Mouse (Mus musculus): Measurements from ENCODE around the gene Zfhx3.

DNA sequence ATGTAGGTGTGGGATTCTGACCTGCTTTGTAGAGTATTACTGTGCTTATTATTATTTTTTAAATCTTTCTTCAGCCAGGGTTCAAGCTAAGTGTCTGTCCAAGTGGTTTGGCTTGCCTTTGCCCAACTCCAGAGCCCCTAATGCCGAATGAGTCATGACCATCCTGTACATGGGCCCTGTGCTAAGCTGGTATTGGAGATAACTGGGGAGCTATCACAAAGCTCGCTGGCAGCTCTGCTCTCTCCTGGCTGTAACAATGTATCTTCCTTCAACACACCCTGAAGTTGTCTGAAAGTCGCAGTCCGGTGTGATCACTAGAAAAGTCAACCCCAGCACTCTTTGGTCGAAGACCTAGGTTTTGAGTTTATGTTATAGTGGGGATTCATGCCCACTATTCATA, 1049.0 kb downstream of the Zfhx3 start:
- peak; percentile 79 for TF ChIP-seq GATA1 (IDR thresholded peaks at IDR 0.05; ENCODE audit: low read depth, low read length)
- TF ChIP-seq E2F4 (IDR thresholded peaks at IDR 0.05; ENCODE audit: borderline replicate concordance, low read depth, low read length) = no peak
- TF ChIP-seq NRF1 (IDR thresholded peaks at IDR 0.05; ENCODE audit: insufficient read depth, low read depth, low read length, poor library complexity, severe bottlenecking) = no peak
- TF ChIP-seq USF1 (IDR thresholded peaks at IDR 0.05; ENCODE audit: low read depth, low read length) = no peak

Measured in MEL (cell line).